Mouse (Mus musculus) lung, adult 2 months (tissue): ENCODE data around the gene Epn3.

Source experiments
- CTCF ChIP-seq: fragments of 200-500 bp; IDR thresholded peaks from 2 replicates; pipeline ENCODE4 v1.5.1; 2011; ENCODE audit warnings: mild to moderate bottlenecking, low read length, control low read depth; ENCODE audit not compliant: insufficient read depth
- POLR2A ChIP-seq: fragments of 200-500 bp; IDR thresholded peaks from 2 replicates; pipeline ENCODE4 v1.6.1; 2011; ENCODE audit warnings: low read depth, mild to moderate bottlenecking, control low read depth, low read length, borderline replicate concordance; ENCODE audit errors: extremely low read depth

DNA sequence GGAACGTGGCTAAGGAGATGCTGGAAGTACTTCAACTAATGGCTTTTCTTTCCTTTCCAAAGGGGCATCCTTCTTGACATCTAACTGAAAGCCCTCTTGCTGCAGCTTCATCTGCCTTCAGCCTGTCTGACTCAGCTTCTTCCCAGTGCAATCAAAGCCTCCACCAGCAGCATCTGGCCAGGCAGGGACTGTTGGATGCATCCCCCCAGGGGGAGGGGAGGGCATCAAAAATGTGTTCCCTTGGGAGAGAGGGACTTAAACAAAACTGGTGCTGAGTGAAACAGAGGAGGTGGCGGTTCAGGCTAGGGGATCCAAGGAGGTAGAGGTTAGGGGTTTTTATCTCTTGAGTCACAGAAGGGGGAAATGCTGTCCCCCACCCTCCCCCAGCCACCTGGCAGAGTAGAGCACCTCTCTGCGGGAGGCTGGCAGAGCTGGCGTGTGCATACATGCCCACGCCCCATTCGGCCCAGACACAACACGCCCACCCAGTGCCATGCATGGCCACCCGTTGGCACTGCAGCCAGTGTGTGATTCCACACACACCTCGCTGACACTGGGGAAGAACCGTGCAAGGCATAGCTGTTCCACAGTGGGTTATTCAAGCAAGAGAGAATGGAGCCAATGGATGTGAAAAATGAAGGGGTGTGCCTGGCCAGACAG, 44.5 kb downstream of the Epn3 start:
- TF ChIP-seq POLR2A (no peak), CTCF (no peak)
